Mouse (Mus musculus) liver, adult 2 months (tissue): ENCODE data around the gene Galk1. TPM values are rescaled to one million over a fixed set of nuclear protein-coding genes. Genes with fewer than 3 reads are reported as not detected.
A peak's percentile ranks its signal among the peaks of the same experiment; 100 is the strongest.

Source experiments
- DNase-seq: peaks from one replicate; pipeline ENCODE4 v3.0.0-alpha.2; 2011; ENCODE audit warnings: low read depth, low spot score; ENCODE audit errors: extremely low read depth
- H3K27ac ChIP-seq: fragments of 200-500 bp; replicated peaks from 2 replicates; pipeline ENCODE4 v1.5.1; 2012; ENCODE audit warnings: low read depth, mild to moderate bottlenecking, control low read depth, inconsistent platforms, low read length; ENCODE audit not compliant: insufficient read depth
- H3K27me3 ChIP-seq: fragments of 200-500 bp; 2 replicates; pipeline ENCODE4 v1.6.1; 2012; ENCODE audit warnings: mild to moderate bottlenecking, moderate library complexity, low read length, inconsistent platforms; ENCODE audit not compliant: control insufficient read depth, insufficient read depth
- H3K36me3 ChIP-seq: fragments of 200-500 bp; 2 replicates; pipeline ENCODE4 v1.6.1; 2012; ENCODE audit warnings: low read length, inconsistent platforms; ENCODE audit not compliant: control insufficient read depth, insufficient read depth
- H3K4me1 ChIP-seq: fragments of 200-500 bp; 2 replicates; pipeline ENCODE4 v1.6.1; 2011; ENCODE audit warnings: low read length; ENCODE audit not compliant: control insufficient read depth, insufficient read depth
- H3K4me3 ChIP-seq: fragments of 200-500 bp; 2 replicates; pipeline ENCODE4 v1.5.1; 2011; ENCODE audit warnings: low read depth, mild to moderate bottlenecking, control low read depth, low read length, moderate library complexity; ENCODE audit not compliant: insufficient read depth
- H3K79me2 ChIP-seq: fragments of 200-500 bp; 2 replicates; pipeline ENCODE4 v1.6.1; 2012; ENCODE audit warnings: inconsistent platforms, mild to moderate bottlenecking, low read length, moderate library complexity; ENCODE audit not compliant: control insufficient read depth, insufficient read depth
- H3K9ac ChIP-seq: fragments of 200-500 bp; 2 replicates; pipeline ENCODE4 v1.6.1; 2012; ENCODE audit warnings: low read depth, mild to moderate bottlenecking, control low read depth, inconsistent platforms, low read length
- CTCF ChIP-seq: fragments of 200-500 bp; IDR thresholded peaks from 2 replicates; pipeline ENCODE4 v1.5.1; 2011; ENCODE audit warnings: low read depth, low read length, control low read depth
- POLR2A ChIP-seq: fragments of 200-500 bp; IDR thresholded peaks from 2 replicates; pipeline ENCODE4 v1.6.1; 2011; ENCODE audit warnings: low read length, control low read depth; ENCODE audit not compliant: insufficient read depth; ENCODE audit errors: extremely low read depth
- WGBS: fragments of 180-500 bp; shearing (Covaris S2); methylation state at CpG from one replicate; pipeline ENCODE4 v1.1.7; 2018; 5-methylcytosine and 5-hydroxymethylcytosine counted together
- polyA plus RNA-seq: library from polyadenylated mRNA; depleted of rRNA; stranded (reverse); fragments of >200 nt; gene quantifications from 2 replicates; pipeline ENCODE4 v1.2.3, GENCODE M21; 2012; rRNA removed
- total RNA-seq: library from RNA; depleted of rRNA; stranded (reverse); fragments of >200 nt; gene quantifications from 2 replicates; pipeline ENCODE4 v1.2.3, GENCODE M21; 2014; rRNA removed

Gene Galk1
- total RNA-seq (49.5 and 53.0 TPM in 2 replicates), polyA plus RNA-seq (74.7 and 79.6 TPM in 2 replicates)

GRCm38 (mm10) chr11:116012262-116012947 is at the start of gene Galk1:
Galk1 (minus strand) TSS chr11:116012719.
- Histone ChIP-seq H3K27me3 (no peaks in the 10 kb centered on the region), H3K4me1 (peaks cover 5% of the 10 kb centered on the region; the same call in 1 of the 2 replicates), H3K9ac (peak within 1 kb of the TSS; percentile 91), H3K79me2 (no peaks in the 10 kb centered on the region), H3K36me3 (no peaks in the 10 kb centered on the region), H3K4me3 (peak within 1 kb of the TSS; percentile 76), H3K27ac (peak within 1 kb of the TSS; percentile 3; the same call in 1 of the 2 replicates)
- DNase-seq: peak; percentile 77
- WGBS: under 1% methylated on average over 54 of the region's 55 CpGs
- TF ChIP-seq CTCF (no peak), POLR2A (peak; percentile 74; the same call in 1 of the 2 replicates)

DNA sequence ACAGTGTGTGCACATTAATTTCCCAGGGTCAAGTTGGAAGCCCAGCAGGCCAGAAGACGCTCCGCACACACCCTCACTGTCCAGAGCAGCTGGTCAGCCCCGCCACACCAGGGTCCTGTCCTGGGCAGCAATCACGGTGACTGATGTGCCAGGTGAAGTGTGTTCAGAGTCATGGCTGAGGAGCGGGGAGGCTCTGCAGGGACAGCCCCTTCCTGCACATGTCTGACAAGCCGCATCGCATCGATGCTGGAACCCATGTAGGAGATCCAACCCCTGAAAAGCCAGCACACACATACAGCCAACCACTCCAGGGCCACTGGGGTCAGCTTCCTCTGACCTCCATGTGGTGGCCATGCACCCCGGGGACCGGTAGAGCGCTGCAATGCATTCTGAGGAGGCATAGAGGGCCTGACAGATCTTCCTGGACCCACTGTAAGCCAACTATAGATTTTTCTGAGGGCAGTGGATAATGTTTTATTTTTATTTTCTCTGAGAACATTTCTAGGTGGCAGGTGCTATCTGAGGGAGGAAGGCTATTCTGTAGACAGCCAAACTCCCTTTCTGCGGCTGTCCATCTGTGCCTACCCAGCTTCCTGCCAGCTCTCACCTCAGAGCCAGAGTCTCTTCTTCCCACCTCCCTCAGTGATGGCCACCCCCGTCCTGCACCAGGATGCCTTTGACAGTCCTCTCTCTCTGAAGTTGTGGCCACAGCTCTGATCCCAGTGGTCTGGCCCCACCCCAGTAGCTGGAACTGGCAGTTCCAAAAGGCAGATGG is 49.3 kb upstream of the Galk1 start:
- Histone ChIP-seq H3K27ac (no peak overlapping the region), H3K4me1 (no peaks in the 10 kb centered on the region), H3K4me3 (no peak overlapping the region), H3K27me3 (no peaks in the 10 kb centered on the region), H3K79me2 (no peaks in the 10 kb centered on the region), H3K36me3 (peaks cover 2% of the 10 kb centered on the region; the same call in 1 of the 2 replicates), H3K9ac (no peak overlapping the region)
- 89% methylated on average over 13 of the region's 13 CpGs for WGBS
- no peak for TF ChIP-seq POLR2A
- DNase-seq: no peak

GRCm38 (mm10) chr11:116060596-116060995 is 48.1 kb upstream of the Galk1 start:
- Histone ChIP-seq H3K4me3 (no peak overlapping the region), H3K27ac (no peak overlapping the region), H3K79me2 (no peaks in the 10 kb centered on the region), H3K9ac (no peak overlapping the region), H3K36me3 (peaks cover 2% of the 10 kb centered on the region; the same call in 1 of the 2 replicates), H3K27me3 (no peaks in the 10 kb centered on the region), H3K4me1 (no peaks in the 10 kb centered on the region)
- no peak for DNase-seq
- TF ChIP-seq POLR2A (no peak), CTCF (no peak)
- WGBS: 89% methylated on average over 9 of the region's 9 CpGs

DNA sequence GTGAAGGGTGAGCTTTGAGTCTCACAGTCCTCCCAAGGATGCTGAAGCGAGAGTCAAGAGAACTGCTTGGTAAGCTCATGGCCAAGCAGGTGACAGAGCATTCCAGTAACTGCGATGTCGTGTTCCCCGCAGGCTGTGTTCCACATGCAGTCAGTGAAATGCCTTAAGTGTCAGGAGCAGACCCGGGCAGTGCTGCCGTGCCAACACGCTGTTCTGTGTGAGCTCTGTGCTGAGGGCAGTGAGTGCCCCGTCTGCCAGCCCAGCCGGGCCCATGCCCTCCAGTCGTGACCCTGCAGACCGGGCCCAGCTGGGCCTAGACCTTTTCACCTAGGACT is 47.1 kb upstream of the Galk1 start:
- DNase-seq: no peak
- H3K4me1 ChIP-seq: no peaks in the 10 kb centered on the region
- H3K27me3 ChIP-seq: no peaks in the 10 kb centered on the region
- 95% methylated on average over 11 of the region's 11 CpGs for WGBS
- no peaks in the 10 kb centered on the region for H3K79me2 ChIP-seq
- no peak overlapping the region for H3K4me3 ChIP-seq
- H3K9ac ChIP-seq: no peak overlapping the region
- H3K27ac ChIP-seq: no peak overlapping the region
- TF ChIP-seq POLR2A: no peak
- TF ChIP-seq CTCF: no peak
- peaks cover 6% of the 10 kb centered on the region; the same call in 1 of the 2 replicates for H3K36me3 ChIP-seq

DNA sequence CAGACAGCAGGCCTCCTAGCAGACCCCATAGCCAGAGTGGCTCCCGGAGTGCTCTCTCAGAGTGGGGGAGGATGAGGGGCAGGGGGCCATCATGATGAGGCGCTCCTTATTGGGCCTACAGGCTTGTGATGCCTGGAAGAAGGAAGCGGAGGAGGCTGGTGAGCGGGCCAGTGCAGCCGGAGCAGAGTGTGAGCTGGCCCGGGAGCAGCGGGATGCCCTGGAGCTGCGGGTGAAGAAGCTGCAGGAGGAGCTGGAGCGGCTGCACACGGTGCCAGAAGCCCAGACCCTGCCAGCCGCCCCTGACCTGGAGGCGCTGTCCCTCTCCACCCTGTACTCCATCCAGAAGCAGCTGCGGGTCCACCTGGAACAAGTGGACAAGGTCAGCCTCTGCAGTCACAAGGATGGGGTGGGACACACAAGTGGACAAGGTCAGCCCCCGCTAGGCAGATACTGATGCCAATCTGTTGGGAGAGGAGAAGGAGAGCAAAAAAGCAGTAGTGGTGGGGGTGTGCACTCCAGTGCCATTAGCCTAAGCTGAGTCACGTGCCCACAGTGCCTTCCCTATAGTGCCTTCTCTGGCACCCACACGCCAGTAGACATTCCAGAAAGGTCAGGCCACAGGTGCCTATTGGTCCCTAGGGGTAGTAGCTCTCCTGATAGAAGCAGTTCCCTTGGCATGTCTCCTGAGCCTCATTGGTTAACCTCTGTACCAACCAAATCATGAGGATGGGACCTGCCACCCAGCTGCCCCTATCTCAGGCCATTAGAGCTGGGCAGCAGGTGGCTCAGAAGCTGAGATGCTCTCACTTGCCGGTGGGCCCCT is 46.6 kb upstream of the Galk1 start:
- Histone ChIP-seq H3K9ac (no peak overlapping the region), H3K4me1 (no peaks in the 10 kb centered on the region), H3K4me3 (no peak overlapping the region), H3K79me2 (no peaks in the 10 kb centered on the region), H3K27me3 (no peaks in the 10 kb centered on the region), H3K36me3 (peaks cover 6% of the 10 kb centered on the region; the same call in 1 of the 2 replicates), H3K27ac (no peak overlapping the region)
- 96% methylated on average over 17 of the region's 17 CpGs for WGBS
- TF ChIP-seq POLR2A: no peak
- TF ChIP-seq CTCF: no peak
- no peak for DNase-seq
